Mouse (Mus musculus): ENCODE data around the gene Ngly1.

DNA sequence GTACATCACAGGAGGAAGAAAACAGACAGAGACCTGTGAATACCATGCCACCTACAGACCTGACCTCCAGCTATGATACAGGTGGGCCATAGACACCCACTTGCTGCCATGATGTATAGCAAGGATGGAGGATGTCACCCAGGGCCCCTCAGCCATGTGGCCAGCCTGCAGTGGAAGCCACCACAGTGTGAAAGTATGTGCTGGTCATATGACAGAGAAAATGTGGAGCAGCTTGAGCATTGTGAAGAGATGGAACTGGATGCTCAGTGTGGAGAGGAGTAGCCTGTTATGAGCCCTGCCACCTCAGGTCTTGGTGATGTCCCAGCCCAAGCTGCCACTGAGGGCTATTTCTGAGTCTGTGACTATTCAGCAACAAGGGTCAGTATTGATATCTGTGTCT, 18.5 kb upstream of the Ngly1 start:
- TF ChIP-seq GATA1 (IDR thresholded peaks at IDR 0.05; ENCODE audit: low read length) (no peak), TAL1 (IDR thresholded peaks at IDR 0.05; ENCODE audit: low read length) (no peak)
